Mouse (Mus musculus): ENCODE data around the gene Tmem115.
"Not testable (repeated sequence)": the region's sequence is repeated elsewhere in the genome, so short reads cannot be mapped to it uniquely, and the experiment has no call there.

The Tmem115 gene

DNA sequence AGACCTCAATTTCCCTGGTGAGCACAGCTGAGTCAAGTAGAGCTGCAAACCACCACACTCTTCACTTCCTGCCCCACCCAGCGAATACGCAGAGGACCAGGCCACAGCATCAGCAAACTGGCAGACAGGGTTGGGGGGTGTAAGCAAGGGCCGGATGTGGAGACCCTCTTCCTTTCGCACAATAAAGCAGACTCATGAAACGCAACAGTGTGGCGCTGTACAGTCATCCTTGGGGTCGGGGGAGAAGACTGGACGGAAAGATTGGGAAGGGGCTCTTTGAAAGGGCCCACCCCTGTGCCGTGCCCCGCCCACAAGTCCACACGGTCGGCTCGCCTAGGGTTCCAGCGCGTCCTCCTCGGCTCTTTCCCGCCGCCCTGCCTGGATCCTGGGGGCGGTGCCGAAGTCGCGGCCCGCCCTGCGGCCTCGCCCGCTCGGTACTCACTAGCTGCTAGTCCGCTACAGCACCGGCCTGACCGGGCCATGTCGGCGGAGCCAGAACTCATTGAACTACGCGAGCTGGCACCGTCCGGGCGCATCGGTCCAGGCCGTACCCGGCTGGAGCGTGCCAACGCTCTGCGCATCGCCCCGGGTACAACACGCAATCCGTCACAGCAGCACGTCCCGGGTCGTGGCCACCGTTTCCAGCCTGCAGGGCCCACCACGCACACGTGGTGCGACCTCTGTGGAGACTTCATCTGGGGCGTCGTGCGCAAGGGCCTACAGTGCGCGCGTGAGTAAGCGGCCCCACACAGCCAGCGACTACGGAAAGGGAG, 17.6 kb downstream of the Tmem115 start, which contains the start of gene Rassf1:
Gene Rassf1 (plus strand): TSS at position 439 of the 773 bp plus-strand sequence.
- peak; percentile 78 to 80 for DNase-seq

- no peak for DNase-seq
Measured at GRCm38 (mm10) chr9:107551890-107552355, 18.2 kb downstream of the Tmem115 start.

GRCm38 (mm10) chr9:107552690-107553393, 19.1 kb downstream of the Tmem115 start:
- no peak for DNase-seq

GRCm38 (mm10) chr9:107553541-107554318, 20.0 kb downstream of the Tmem115 start:
- peak; percentile 35 to 56 for DNase-seq

GRCm38 (mm10) chr9:107554319-107554825, 20.6 kb downstream of the Tmem115 start:
- DNase-seq, result peak; percentile 94 to 95

DNA sequence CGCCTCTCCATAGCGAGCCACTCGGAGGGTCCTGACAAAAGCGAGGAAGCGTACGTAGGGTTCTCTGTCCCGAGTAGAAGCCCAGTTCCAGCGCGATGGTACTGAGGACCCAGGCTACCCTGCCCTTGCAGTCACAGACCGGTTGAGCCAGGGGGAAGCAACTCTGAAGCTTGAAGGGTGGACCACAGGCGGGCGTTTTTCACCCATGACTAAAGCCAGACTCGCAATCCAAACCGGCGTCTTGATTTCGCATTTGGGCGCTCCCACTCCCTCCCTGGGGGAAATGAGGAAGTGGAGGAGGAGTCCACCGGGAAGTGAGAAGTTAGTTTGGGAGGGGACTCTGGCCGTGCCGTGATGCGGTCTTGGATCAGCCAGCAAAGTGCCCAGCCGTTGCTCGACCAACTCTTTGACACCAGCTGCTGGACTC, 21.3 kb downstream of the Tmem115 start:
- peak; percentile 82 to 86 for DNase-seq

- DNase-seq, result no peak
Measured at GRCm38 (mm10) chr9:107555701-107556100, 22.0 kb downstream of the Tmem115 start.

DNA sequence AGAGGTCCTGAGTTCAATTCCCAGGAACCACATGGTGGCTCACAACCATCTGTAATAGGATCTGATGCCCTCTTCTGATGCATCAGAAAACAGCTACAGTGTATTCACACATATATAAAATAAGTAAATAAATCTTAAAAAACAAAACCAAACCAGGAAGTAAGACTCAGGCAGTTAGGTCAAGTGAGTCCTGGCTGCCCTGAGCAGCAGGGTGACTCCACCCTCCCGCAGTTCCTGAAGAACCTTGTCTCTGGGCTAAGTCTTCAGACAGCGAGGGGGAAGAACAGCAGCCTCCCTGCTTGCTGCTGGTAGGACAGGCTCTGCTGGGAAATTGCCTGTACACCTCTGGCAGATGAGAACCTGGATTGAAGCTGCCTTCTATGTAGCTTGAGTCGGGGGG, 22.6 kb downstream of the Tmem115 start:
- DNase-seq, result peak in 1 of 2 experiments; percentile 33

DNA sequence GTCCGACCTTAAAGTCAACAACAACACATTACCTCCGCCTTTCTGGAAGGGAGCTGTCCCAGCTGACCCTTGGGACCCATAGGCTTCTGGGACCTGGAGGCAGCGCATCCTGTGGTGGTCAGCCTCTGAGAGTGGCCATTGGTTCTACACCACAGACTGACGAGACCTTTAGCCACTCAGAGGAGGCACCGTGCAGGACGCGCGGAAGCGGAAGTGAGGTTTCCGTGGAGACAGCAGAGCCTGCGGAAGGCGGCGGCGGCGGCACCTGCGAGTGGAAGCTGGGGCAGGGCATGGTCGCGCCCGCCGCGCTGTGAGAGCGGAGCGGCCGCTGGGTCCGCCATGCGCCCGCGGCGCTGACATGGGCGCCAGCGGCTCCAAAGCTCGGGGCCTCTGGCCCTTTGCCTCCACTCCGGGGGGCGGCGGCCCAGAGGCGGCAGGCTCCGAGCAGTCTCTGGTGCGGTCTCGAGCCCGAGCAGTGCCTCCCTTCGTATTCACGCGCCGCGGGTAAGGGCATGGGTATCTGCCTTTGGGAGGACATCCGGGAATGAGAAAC, 29.4 kb downstream of the Tmem115 start, which contains the start of gene Tusc2:
Gene Tusc2 (plus strand): TSS at position 227 of the 553 bp plus-strand sequence.
- peak; percentile 97 for DNase-seq

DNA sequence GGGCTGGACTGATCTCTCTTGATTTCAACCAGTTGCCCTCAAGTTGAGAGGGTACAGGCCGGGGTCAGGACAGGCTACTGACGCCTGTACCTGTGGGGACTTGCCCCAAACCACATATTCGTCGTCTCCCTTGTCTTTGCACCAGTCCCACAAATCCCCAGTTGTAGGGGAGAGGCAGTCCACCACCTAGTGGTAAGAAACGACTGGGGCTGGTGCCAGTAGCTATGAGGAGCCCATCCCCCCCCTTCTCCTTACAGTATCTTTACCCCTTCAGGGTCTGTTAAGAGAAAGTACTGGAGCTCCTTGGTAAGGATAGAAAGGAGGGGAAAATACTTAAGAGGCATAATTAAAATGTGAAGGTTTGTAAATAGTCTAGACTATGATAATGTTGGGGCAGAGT, 31.8 kb downstream of the Tmem115 start:
- not testable (repeated sequence) for DNase-seq

DNA sequence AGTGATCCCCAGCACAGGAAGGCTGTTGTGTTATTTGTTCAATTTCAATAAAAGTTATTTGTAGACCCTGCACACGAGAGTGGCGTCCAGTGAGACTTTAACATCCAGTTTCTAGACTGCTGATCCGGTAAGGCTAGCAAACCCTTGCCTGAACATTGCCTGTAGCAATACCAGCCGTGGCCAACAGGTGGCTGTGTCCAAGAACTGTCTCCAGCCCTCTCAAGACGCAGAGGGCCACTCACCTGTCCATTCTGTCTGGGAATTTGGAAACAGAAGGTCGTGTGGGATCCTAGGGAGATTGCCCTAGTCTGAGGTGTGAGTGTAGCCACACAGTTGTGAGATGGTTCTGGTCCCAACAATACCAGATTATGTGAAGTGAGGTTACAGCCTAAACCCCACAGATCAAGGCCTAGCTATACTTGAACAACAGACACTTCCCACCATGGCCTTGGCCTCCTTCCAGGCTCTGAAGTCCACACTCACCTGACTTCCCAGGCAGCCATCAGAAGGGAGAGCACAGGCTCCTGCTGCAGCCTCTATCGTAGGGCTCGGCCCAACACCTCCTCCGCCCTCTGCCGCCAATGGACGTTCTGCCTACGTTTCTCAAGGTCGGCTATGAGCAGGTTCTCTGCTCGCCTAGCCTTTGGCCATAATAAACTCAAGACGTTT, 32.4 kb downstream of the Tmem115 start:
- DNase-seq, result peak; percentile 89 to 92

GRCm38 (mm10) chr9:107566855-107567254, 33.1 kb downstream of the Tmem115 start:
- DNase-seq, result peak; percentile 82 to 84

DNA sequence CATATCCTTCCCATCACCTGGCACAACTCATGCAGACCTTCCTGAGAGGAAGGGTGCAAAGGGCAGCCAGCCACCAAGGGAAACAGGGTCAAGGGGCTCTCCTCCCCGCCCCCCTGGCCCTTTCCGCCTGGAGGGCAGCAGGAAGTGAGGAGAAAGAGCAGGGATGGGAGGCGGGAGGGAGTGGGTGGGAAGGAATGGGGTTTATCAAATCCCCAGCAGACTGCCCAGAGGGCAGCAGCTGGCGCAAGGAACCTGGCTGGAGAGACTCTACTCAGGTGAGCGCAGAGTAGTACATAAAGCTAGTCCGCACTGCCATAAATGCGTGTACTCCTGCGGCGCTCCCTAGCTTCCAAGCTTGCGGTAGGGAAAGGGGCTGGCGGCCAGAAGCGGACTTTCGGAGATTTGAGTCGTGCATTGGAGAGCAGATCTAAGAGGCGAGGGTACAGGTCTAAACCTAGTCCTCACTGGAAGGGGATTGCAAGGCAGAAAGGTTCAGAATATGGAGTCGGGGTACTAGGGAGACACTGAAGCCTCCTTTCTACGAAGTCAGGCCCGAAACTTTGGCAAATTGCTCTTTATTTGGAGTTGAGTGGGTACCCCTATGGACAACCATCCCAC, 34.1 kb downstream of the Tmem115 start, which contains the start of gene Hyal2:
Gene Hyal2 (plus strand): TSS at position 244 of the 618 bp plus-strand sequence.
- DNase-seq, result peak; percentile 70 to 80

DNA sequence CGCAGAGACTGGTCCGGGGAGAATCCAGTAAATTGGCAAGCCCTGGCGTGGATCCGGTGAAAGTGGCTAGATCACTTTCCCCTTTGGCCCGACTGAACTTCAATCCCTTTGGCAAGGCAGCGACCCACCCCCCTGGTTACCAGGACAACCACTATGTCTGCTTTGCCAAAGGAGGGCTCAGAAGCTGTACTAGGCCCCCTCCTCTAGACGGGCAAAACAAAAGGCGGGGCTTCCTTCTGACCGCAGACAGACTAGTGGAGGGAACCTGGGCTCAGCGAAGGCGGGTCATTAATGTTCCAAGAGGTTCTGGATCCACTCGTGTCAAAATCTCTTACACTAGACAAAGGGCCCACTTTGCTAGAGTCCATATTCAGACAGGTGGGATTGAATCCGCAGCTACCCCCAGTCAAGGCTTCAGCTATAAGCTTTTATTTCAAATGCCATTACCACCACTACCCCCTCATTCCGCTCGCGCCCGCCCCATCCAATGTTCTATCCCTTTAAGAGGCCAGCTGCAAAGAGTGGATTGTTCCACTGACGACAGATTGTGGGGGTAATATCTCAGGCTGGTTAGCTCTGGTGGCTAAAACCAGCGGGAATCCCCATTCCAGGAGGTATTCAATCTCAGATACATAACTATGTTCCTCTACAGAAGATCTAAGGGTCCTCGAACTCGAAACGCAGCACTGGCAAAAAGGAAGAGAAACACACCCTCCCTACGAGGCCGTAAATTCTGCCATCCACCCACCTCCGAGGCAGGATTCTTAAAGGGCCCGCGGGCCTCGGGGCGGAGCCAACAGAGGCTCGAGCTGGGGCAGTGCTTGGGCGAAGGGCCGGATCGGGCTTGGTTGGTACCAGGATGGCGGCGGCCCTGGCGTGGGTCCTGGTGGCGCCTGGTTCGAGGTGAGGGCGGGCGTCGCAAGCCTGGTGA, 34.9 kb downstream of the Tmem115 start:
- DNase-seq, result peak; percentile 90 to 92

GRCm38 (mm10) chr9:107569270-107569669, 35.5 kb downstream of the Tmem115 start:
- no peak for DNase-seq

GRCm38 (mm10) chr9:107570016-107570415, 36.3 kb downstream of the Tmem115 start:
- DNase-seq, result no peak

- peak in 1 of 2 experiments; percentile 44 for DNase-seq
Measured at GRCm38 (mm10) chr9:107570845-107571244, 37.1 kb downstream of the Tmem115 start.

GRCm38 (mm10) chr9:107571534-107572326, 38.0 kb downstream of the Tmem115 start:
- DNase-seq, result peak; percentile 52 to 74

DNA sequence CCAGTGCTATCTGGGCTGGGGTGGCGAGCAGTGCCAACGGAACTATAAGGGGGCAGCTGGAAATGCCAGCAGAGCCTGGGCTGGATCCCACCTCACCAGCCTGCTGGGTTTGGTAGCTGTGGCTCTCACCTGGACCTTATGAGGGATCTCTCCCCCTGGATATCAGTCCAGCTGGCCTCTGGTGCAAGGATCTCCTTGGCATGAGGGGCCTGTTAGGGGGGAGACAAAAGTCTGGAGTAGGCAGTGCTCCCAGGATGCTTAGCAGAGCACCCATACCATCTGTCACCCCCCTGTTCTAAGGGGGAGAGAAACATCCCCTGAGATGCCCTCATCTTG, 38.5 kb downstream of the Tmem115 start:
- no peak for DNase-seq

All from lung, adult 18-20 months (tissue).